Mouse (Mus musculus): Measurements from ENCODE around the gene Stx3.

DNA sequence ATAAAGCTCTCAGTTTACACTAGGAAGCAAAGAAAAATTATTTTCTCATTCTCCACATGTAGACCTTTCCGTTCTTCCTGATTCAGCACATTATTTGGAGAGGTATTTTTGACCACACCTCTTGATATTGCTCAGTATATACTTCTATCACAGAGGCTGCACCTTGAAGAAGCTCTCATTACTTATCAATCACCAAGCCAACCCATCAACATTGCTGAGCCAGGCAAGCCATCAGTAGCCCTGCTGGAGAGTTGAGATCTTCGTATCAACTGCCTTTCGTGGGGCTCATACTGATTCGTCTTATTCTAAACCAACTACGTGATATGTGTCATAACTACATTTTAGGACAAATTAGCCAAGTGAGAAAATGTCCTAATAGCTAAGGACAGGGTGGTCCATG is 91.9 kb downstream of the Stx3 start:
- TF ChIP-seq CTCF (conservative IDR thresholded peaks at IDR 0.05; ENCODE audit: low read length) (no peak), POU5F1 (IDR thresholded peaks at IDR 0.05; ENCODE audit: borderline replicate concordance, low read length) (no peak)
